26 mouse cellular contexts compared by ENCODE assay signal in genomic region chr7:44789531-44789930, GRCm38 (mm10). TPM values are rescaled to one million over a fixed set of nuclear protein-coding genes. Genes with fewer than 3 reads are reported as not detected.
DNase-seq lines count a peak whose midpoint lies in the region; ATAC-seq and TF ChIP-seq lines count a peak whose summit lies in the region.
"Had no signal": no experiment of that assay in that cellular context is flagged by ENCODE, and none has a peak within 500 bp of the region (broad histone marks: within the 10 kb centered on the region; RNA-seq: fewer than 3 reads in every experiment).

No protein-coding gene starts in this region.

- no peaks in the 10 kb centered on the region for H3K36me3 ChIP-seq in heart, embryonic 10.5 days
- no peaks in the 10 kb centered on the region for H3K36me3 ChIP-seq in heart, embryonic 12.5 days
- H3K36me3 ChIP-seq in megakaryocyte, embryonic 14.5 days (replicated peaks; ENCODE audit: low read length) = no peaks in the 10 kb centered on the region
- no peaks in the 10 kb centered on the region for H3K36me3 ChIP-seq in thymus, adult 2 months (ENCODE audit: control insufficient read depth, insufficient read depth, low read length)
- H3K36me3 ChIP-seq in intestine, postnatal 0 days (ENCODE audit: control insufficient read depth, insufficient read depth) = no peaks in the 10 kb centered on the region
- H3K36me3 ChIP-seq: heart, embryonic 15.5 days; hindbrain, embryonic 10.5 days; hindbrain, embryonic 13.5 days had no signal

- H3K4me1 ChIP-seq in heart, embryonic 10.5 days = no peaks in the 10 kb centered on the region
- H3K4me1 ChIP-seq in heart, embryonic 12.5 days (replicated peaks) = no peaks in the 10 kb centered on the region
- H3K4me1 ChIP-seq in megakaryocyte, embryonic 14.5 days = peaks cover 62% of the 10 kb centered on the region
- no peaks in the 10 kb centered on the region for H3K4me1 ChIP-seq in thymus, adult 2 months (replicated peaks; ENCODE audit: control insufficient read depth, insufficient read depth, low read length)
- no peaks in the 10 kb centered on the region for H3K4me1 ChIP-seq in intestine, postnatal 0 days (replicated peaks; ENCODE audit: control insufficient read depth, insufficient read depth, low read length)
- H3K4me1 ChIP-seq: heart, embryonic 15.5 days; hindbrain, embryonic 13.5 days had no signal

- H3K27me3 ChIP-seq in heart, embryonic 10.5 days (ENCODE audit: insufficient read depth, poor library complexity, severe bottlenecking) = no peaks in the 10 kb centered on the region
- 0 out of 2 replicates have a peak, but pooled peaks cover 10% of the 10 kb centered on the region for H3K27me3 ChIP-seq in heart, embryonic 12.5 days (replicated peaks)
- peaks cover 27% of the 10 kb centered on the region for H3K27me3 ChIP-seq in megakaryocyte, embryonic 14.5 days (replicated peaks)
- H3K27me3 ChIP-seq in thymus, adult 2 months (ENCODE audit: control insufficient read depth, insufficient read depth, low read length) = no peaks in the 10 kb centered on the region
- no peaks in the 10 kb centered on the region for H3K27me3 ChIP-seq in intestine, postnatal 0 days (replicated peaks; ENCODE audit: control insufficient read depth, insufficient read depth, low read length)
- H3K27me3 ChIP-seq: hindbrain, embryonic 13.5 days had no signal

- no peak overlapping the region for H3K27ac ChIP-seq in heart, embryonic 10.5 days
- no peak overlapping the region for H3K27ac ChIP-seq in heart, embryonic 12.5 days (ENCODE audit: poor library complexity, severe bottlenecking)
- H3K27ac ChIP-seq in thymus, adult 2 months (ENCODE audit: control insufficient read depth, insufficient read depth, low read length) = no peak overlapping the region
- H3K27ac ChIP-seq in intestine, postnatal 0 days (ENCODE audit: low read depth, low read length) = no peak overlapping the region
- H3K27ac ChIP-seq: gastrocnemius, adult 2 months; heart, embryonic 15.5 days; hindbrain, embryonic 10.5 days; hindbrain, embryonic 13.5 days had no signal

- H3K4me2 ChIP-seq in heart, embryonic 12.5 days = no peak overlapping the region
- no peak overlapping the region for H3K4me2 ChIP-seq in intestine, postnatal 0 days (replicated peaks; ENCODE audit: low read depth)
- H3K4me2 ChIP-seq: heart, embryonic 11.5 days; heart, embryonic 15.5 days; hindbrain, embryonic 13.5 days had no signal

- no peak overlapping the region for H3K9ac ChIP-seq in heart, embryonic 12.5 days
- no peak overlapping the region for H3K9ac ChIP-seq in intestine, postnatal 0 days (ENCODE audit: low read depth, low read length)
- H3K9ac ChIP-seq: forebrain, postnatal 0 days; heart, embryonic 15.5 days; hindbrain, embryonic 13.5 days had no signal

- peak; percentile 71 for DNase-seq in heart, embryonic 10.5 days (ENCODE audit: low spot score)
- peak; percentile 5 for DNase-seq in thymus, postnatal 4 days
- no peak for DNase-seq in thymus, adult 2 months
- DNase-seq: adrenal gland, adult 2 months; adrenal gland, postnatal 14 days; cerebellum, adult 11 months; cerebellum, adult 2 months; cerebellum, adult 9-11 months; cerebellum, postnatal 25 days; forebrain, postnatal 0 days; gastrocnemius, adult 2 months; gastrocnemius, postnatal 14 days; heart, adult 18-20 months; heart, postnatal 10 days; heart, postnatal 36 days had no signal

- WGBS in heart, embryonic 10.5 days = 52% methylated on average over 3 of the region's 3 CpGs
- WGBS in heart, embryonic 12.5 days = 69% methylated on average over 3 of the region's 3 CpGs
- WGBS in thymus, adult 2 months = 80% methylated on average over 3 of the region's 3 CpGs
- WGBS in intestine, postnatal 0 days = 64% methylated on average over 3 of the region's 3 CpGs

- no peak for TF ChIP-seq CTCF in thymus, adult 2 months (IDR thresholded peaks at IDR 0.05; ENCODE audit: borderline replicate concordance, control insufficient read depth, extremely low read depth, insufficient read depth, low read length, poor library complexity)
- TF ChIP-seq CTCF in intestine, postnatal 0 days (IDR thresholded peaks at IDR 0.05; ENCODE audit: low read depth) = no peak

- H3K9me3 ChIP-seq in heart, embryonic 10.5 days = no peaks in the 10 kb centered on the region
- peaks cover 16% of the 10 kb centered on the region for H3K9me3 ChIP-seq in heart, embryonic 12.5 days (replicated peaks)
- peaks cover 15% of the 10 kb centered on the region for H3K9me3 ChIP-seq in megakaryocyte, embryonic 14.5 days
- no peaks in the 10 kb centered on the region for H3K9me3 ChIP-seq in intestine, postnatal 0 days (ENCODE audit: control insufficient read depth)
- H3K9me3 ChIP-seq: hindbrain, embryonic 13.5 days had no signal

- ATAC-seq in heart, embryonic 12.5 days (ENCODE audit: insufficient number of reproducible peaks, low FRiP score) = no peak
- no peak for ATAC-seq in megakaryocyte, adult 5-6 weeks (ENCODE audit: poor library complexity, severe bottlenecking)
- ATAC-seq in intestine, postnatal 0 days = no peak
- ATAC-seq: CD4-positive, CD25-positive, alpha-beta regulatory T cell, adult 4 months; forebrain, embryonic 14.5 days; forebrain, postnatal 0 days; hindbrain, embryonic 16.5 days had no signal

- TF ChIP-seq POLR2A in thymus, adult 2 months (IDR thresholded peaks at IDR 0.05; ENCODE audit: control insufficient read depth, extremely low read depth, insufficient read depth, low read length, poor library complexity) = no peak

- H3K4me3 ChIP-seq in heart, embryonic 10.5 days = no peak overlapping the region
- no peak overlapping the region for H3K4me3 ChIP-seq in heart, embryonic 12.5 days
- H3K4me3 ChIP-seq in megakaryocyte, embryonic 14.5 days (replicated peaks) = peak overlapping the region; percentile 64
- H3K4me3 ChIP-seq in thymus, adult 2 months (ENCODE audit: control insufficient read depth, insufficient read depth, low read length) = no peak overlapping the region
- no peak overlapping the region for H3K4me3 ChIP-seq in intestine, postnatal 0 days (ENCODE audit: low read depth, low read length)
- H3K4me3 ChIP-seq: gastrocnemius, adult 2 months; heart, embryonic 15.5 days; hindbrain, embryonic 10.5 days; hindbrain, embryonic 13.5 days had no signal

RNA-seq across cellular contexts. Expression of gene Nup62, which starts 26.4 kb away (rescaled TPM):
- polyA plus RNA-seq in heart, embryonic 10.5 days (2016; fragmentation: Nextera tagmentation; extraction: Ambion mirVana) = 128 and 132 TPM in 2 replicates
- polyA plus RNA-seq in heart, embryonic 12.5 days (2016; fragmentation: Nextera tagmentation; extraction: Ambion mirVana) = 90.9 and 93.3 TPM in 2 replicates
- polyA plus RNA-seq in megakaryocyte, embryonic 14.5 days (2012; ENCODE audit: insufficient read depth, low replicate concordance) = 59.4 and 135 TPM in 2 replicates
- total RNA-seq in megakaryocyte, adult 5-6 weeks (2015) = 25.3 and 28.5 TPM in 2 replicates
- total RNA-seq in megakaryocyte, adult 5-6 weeks (2017) = 55.7 and 65.8 TPM in 2 replicates
- 189 and 223 TPM in 2 replicates for polyA plus RNA-seq in thymus, adult 2 months (2012; rRNA removed)
- polyA plus RNA-seq in intestine, postnatal 0 days (2015; fragmentation: Nextera tagmentation; extraction: Ambion mirVana) = 28.0 and 28.1 TPM in 2 replicates

RNA-seq across cellular contexts. Expression of gene Il4i1, which starts 26.7 kb away (rescaled TPM):
- 0.41 and 1.3 TPM in 2 replicates for polyA plus RNA-seq in heart, embryonic 10.5 days (2016; fragmentation: Nextera tagmentation; extraction: Ambion mirVana)
- polyA plus RNA-seq in heart, embryonic 12.5 days (2016; fragmentation: Nextera tagmentation; extraction: Ambion mirVana) = 0.78 and 1.1 TPM in 2 replicates
- polyA plus RNA-seq in megakaryocyte, embryonic 14.5 days (2012; ENCODE audit: insufficient read depth, low replicate concordance) = 3.0 and 3.6 TPM in 2 replicates
- total RNA-seq in megakaryocyte, adult 5-6 weeks (2015) = 0.38 and 1.9 TPM in 2 replicates
- total RNA-seq in megakaryocyte, adult 5-6 weeks (2017) = 1.5 TPM in 1 of 2 replicates, not detected in the other
- polyA plus RNA-seq in thymus, adult 2 months (2012; rRNA removed) = 71.7 and 74.4 TPM in 2 replicates
- polyA plus RNA-seq in intestine, postnatal 0 days (2015; fragmentation: Nextera tagmentation; extraction: Ambion mirVana) = 0.82 and 0.89 TPM in 2 replicates

RNA-seq across cellular contexts. Expression of gene Atf5, which starts 26.9 kb away (rescaled TPM):
- polyA plus RNA-seq in heart, embryonic 10.5 days (2016; fragmentation: Nextera tagmentation; extraction: Ambion mirVana) = 1.7 and 3.3 TPM in 2 replicates
- polyA plus RNA-seq in heart, embryonic 12.5 days (2016; fragmentation: Nextera tagmentation; extraction: Ambion mirVana) = 2.6 and 2.7 TPM in 2 replicates
- polyA plus RNA-seq in megakaryocyte, embryonic 14.5 days (2012; ENCODE audit: insufficient read depth, low replicate concordance) = 279 and 321 TPM in 2 replicates
- total RNA-seq in megakaryocyte, adult 5-6 weeks (2015) = 2.1 and 2.6 TPM in 2 replicates
- 1.9 and 5.3 TPM in 2 replicates for total RNA-seq in megakaryocyte, adult 5-6 weeks (2017)
- polyA plus RNA-seq in thymus, adult 2 months (2012; rRNA removed) = 76.5 and 102 TPM in 2 replicates
- 6.5 and 6.6 TPM in 2 replicates for polyA plus RNA-seq in intestine, postnatal 0 days (2015; fragmentation: Nextera tagmentation; extraction: Ambion mirVana)

RNA-seq across cellular contexts. Expression of gene Zfp473, which starts 38.7 kb away (rescaled TPM):
- polyA plus RNA-seq in heart, embryonic 10.5 days (2016; fragmentation: Nextera tagmentation; extraction: Ambion mirVana) = 1.8 TPM in 2 replicates
- polyA plus RNA-seq in heart, embryonic 12.5 days (2016; fragmentation: Nextera tagmentation; extraction: Ambion mirVana) = 0.78 and 0.98 TPM in 2 replicates
- polyA plus RNA-seq in megakaryocyte, embryonic 14.5 days (2012; ENCODE audit: insufficient read depth, low replicate concordance) = 0.12 TPM in 1 of 2 replicates, not detected in the other
- total RNA-seq in megakaryocyte, adult 5-6 weeks (2015) = 1.4 and 1.5 TPM in 2 replicates
- total RNA-seq in megakaryocyte, adult 5-6 weeks (2017) = 1.8 and 2.3 TPM in 2 replicates
- 1.1 TPM in 2 replicates for polyA plus RNA-seq in thymus, adult 2 months (2012; rRNA removed)
- polyA plus RNA-seq in intestine, postnatal 0 days (2015; fragmentation: Nextera tagmentation; extraction: Ambion mirVana) = 0.24 and 0.26 TPM in 2 replicates
- total RNA-seq: heart, adult 18-20 months had no signal

RNA-seq across cellular contexts. Expression of gene Vrk3, which starts 41.3 kb away (rescaled TPM):
- 34.0 and 35.5 TPM in 2 replicates for polyA plus RNA-seq in heart, embryonic 10.5 days (2016; fragmentation: Nextera tagmentation; extraction: Ambion mirVana)
- 29.4 and 32.2 TPM in 2 replicates for polyA plus RNA-seq in heart, embryonic 12.5 days (2016; fragmentation: Nextera tagmentation; extraction: Ambion mirVana)
- polyA plus RNA-seq in megakaryocyte, embryonic 14.5 days (2012; ENCODE audit: insufficient read depth, low replicate concordance) = 63.8 and 68.6 TPM in 2 replicates
- total RNA-seq in megakaryocyte, adult 5-6 weeks (2015) = 48.8 and 53.1 TPM in 2 replicates
- 51.5 and 52.3 TPM in 2 replicates for total RNA-seq in megakaryocyte, adult 5-6 weeks (2017)
- 105 and 111 TPM in 2 replicates for polyA plus RNA-seq in thymus, adult 2 months (2012; rRNA removed)
- 35.1 and 37.0 TPM in 2 replicates for polyA plus RNA-seq in intestine, postnatal 0 days (2015; fragmentation: Nextera tagmentation; extraction: Ambion mirVana)

Comparison
In these comparisons a context has a peak if more than half of its experiments do, and no peak if none do; other contexts are left out.
1. RNA of gene Il4i1, which starts 26.7 kb away (polyA plus RNA-seq): 71.7 to 74.4 TPM in thymus, adult 2 months; 3.0 to 3.6 TPM in megakaryocyte, embryonic 14.5 days, 0.78 to 1.1 TPM in heart, embryonic 12.5 days, 0.82 to 0.89 TPM in intestine, postnatal 0 days and 0.41 to 1.3 TPM in heart, embryonic 10.5 days; every median in the first group is over 10 times any median in the second.
2. RNA of gene Atf5, which starts 26.9 kb away (polyA plus RNA-seq): 279 to 321 TPM in megakaryocyte, embryonic 14.5 days and 76.5 to 102 TPM in thymus, adult 2 months; 6.5 to 6.6 TPM in intestine, postnatal 0 days, 1.7 to 3.3 TPM in heart, embryonic 10.5 days and 2.6 to 2.7 TPM in heart, embryonic 12.5 days; every median in the first group is over 10 times any median in the second.